Mouse (Mus musculus) testis, adult 2 months (tissue): ENCODE measurements around the gene Akap12. TPM values are rescaled to one million over a fixed set of nuclear protein-coding genes. Genes with fewer than 3 reads are reported as not detected.

Experiments used
- H3K27ac ChIP-seq: fragments of 200-500 bp; 2 replicates; pipeline ENCODE4 v1.5.1; 2012; ENCODE audit warnings: low read depth, low read length; ENCODE audit not compliant: control insufficient read depth, insufficient read depth
- H3K27me3 ChIP-seq: fragments of 200-500 bp; 2 replicates; pipeline ENCODE4 v1.6.1; 2012; ENCODE audit warnings: mild to moderate bottlenecking, low read length, moderate library complexity; ENCODE audit not compliant: control insufficient read depth, insufficient read depth
- H3K36me3 ChIP-seq: fragments of 200-500 bp; 2 replicates; pipeline ENCODE4 v1.6.1; 2012; ENCODE audit warnings: mild to moderate bottlenecking, low read length; ENCODE audit not compliant: control insufficient read depth, insufficient read depth
- H3K4me1 ChIP-seq: fragments of 200-500 bp; 2 replicates; pipeline ENCODE4 v1.6.1; 2012; ENCODE audit warnings: low read length; ENCODE audit not compliant: control insufficient read depth, insufficient read depth
- H3K4me3 ChIP-seq: fragments of 200-500 bp; 2 replicates; pipeline ENCODE4 v1.5.1; 2012; ENCODE audit warnings: low read depth, mild to moderate bottlenecking, low read length, moderate library complexity, mixed read lengths; ENCODE audit not compliant: control insufficient read depth
- CTCF ChIP-seq: fragments of 200-500 bp; IDR thresholded peaks from 2 replicates; pipeline ENCODE4 v1.5.1; 2012; ENCODE audit warnings: low read depth, mild to moderate bottlenecking, inconsistent platforms, low read length, moderate library complexity; ENCODE audit not compliant: control insufficient read depth, insufficient read depth, insufficient replicate concordance
- POLR2A ChIP-seq: fragments of 200-500 bp; IDR thresholded peaks from 2 replicates; pipeline ENCODE4 v1.6.1; 2012; ENCODE audit warnings: low read depth, mild to moderate bottlenecking, inconsistent platforms, low read length, moderate library complexity; ENCODE audit not compliant: control insufficient read depth
- polyA plus RNA-seq: library from polyadenylated mRNA; depleted of rRNA; stranded (reverse); fragments of >200 nt; gene quantifications from 2 replicates; pipeline ENCODE4 v1.2.3, GENCODE M21; 2012

Akap12 gene
- polyA plus RNA-seq, 1 experiment = 446 TPM

GRCm38 (mm10) chr10:4249235-4249845 lies 16.8 kb upstream of the Akap12 start:
- TF ChIP-seq CTCF (no peak), POLR2A (no peak)
- H3K4me3 ChIP-seq = no peak overlapping the region
- no peaks in the 10 kb centered on the region for H3K27me3 ChIP-seq
- H3K4me1 ChIP-seq = 0 out of 2 replicates have a peak, but pooled peaks cover 2% of the 10 kb centered on the region
- H3K36me3 ChIP-seq = no peaks in the 10 kb centered on the region
- no peak overlapping the region for H3K27ac ChIP-seq

- Histone ChIP-seq H3K4me3 (no peak overlapping the region), H3K27me3 (no peaks in the 10 kb centered on the region), H3K36me3 (no peaks in the 10 kb centered on the region), H3K27ac (no peak overlapping the region), H3K4me1 (0 out of 2 replicates have a peak, but pooled peaks cover 2% of the 10 kb centered on the region)
- TF ChIP-seq CTCF (no peak), POLR2A (no peak)
These were observed 15.5 kb upstream of the Akap12 start for GRCm38 (mm10) chr10:4250681-4251080.

DNA sequence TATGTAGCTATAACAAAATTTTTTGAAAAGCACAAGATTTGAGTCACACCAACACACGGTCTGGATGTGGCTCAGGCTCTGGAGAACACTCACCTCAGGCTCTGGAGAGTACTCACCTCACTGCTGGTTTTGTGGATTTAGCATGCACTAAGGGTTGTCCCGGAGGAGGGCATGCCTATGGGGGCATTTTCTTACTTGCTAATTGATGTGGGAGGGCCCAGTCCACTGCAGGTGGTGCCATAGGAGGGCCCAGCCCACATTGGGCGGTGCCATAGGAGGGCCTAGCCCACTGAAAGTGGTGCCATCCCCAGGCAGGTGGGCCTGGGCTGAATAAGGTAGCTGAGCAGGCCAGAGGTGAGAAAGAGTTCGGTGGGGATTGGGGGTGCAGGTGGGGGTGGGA lies 12.6 kb upstream of the Akap12 start:
- H3K36me3 ChIP-seq = no peaks in the 10 kb centered on the region
- H3K27ac ChIP-seq = peak overlapping the region; percentile 42; the same call in 1 of the 2 replicates
- TF ChIP-seq POLR2A (no peak), CTCF (no peak)
- H3K4me1 ChIP-seq = 0 out of 2 replicates have a peak, but pooled peaks cover 2% of the 10 kb centered on the region
- H3K27me3 ChIP-seq = no peaks in the 10 kb centered on the region
- no peak overlapping the region for H3K4me3 ChIP-seq

GRCm38 (mm10) chr10:4254459-4254858 lies 11.7 kb upstream of the Akap12 start:
- peak overlapping the region; percentile 61 for H3K27ac ChIP-seq
- H3K4me1 ChIP-seq = 0 out of 2 replicates have a peak, but pooled peaks cover 2% of the 10 kb centered on the region
- H3K27me3 ChIP-seq = no peaks in the 10 kb centered on the region
- H3K4me3 ChIP-seq = no peak overlapping the region
- no peaks in the 10 kb centered on the region for H3K36me3 ChIP-seq
- TF ChIP-seq CTCF (no peak), POLR2A (no peak)

DNA sequence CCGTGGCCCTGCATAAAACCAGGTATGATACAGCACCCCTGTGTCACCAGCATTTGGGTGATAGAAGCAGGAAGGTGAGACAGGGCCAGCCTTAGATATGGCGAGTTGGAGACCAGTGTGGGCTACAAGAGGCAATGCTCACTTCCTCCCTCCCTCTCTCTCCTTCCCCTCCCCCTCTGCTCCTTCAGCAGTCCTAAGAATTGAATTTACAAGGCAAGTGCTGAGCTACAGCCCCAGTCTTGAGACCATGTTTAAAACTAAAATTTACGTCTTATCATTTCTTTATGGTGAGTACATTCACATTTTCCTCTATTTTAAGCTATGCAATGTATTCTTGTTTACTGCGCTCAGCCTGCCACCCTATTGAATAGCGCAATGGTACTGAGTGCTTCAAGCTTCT lies 5.3 kb upstream of the Akap12 start:
- no peaks in the 10 kb centered on the region for H3K36me3 ChIP-seq
- peaks cover 2% of the 10 kb centered on the region for H3K4me1 ChIP-seq
- no peak overlapping the region for H3K4me3 ChIP-seq
- no peaks in the 10 kb centered on the region for H3K27me3 ChIP-seq
- TF ChIP-seq CTCF (no peak), POLR2A (no peak)
- no peak overlapping the region for H3K27ac ChIP-seq

- Histone ChIP-seq H3K27ac (no peak overlapping the region), H3K27me3 (no peaks in the 10 kb centered on the region), H3K36me3 (no peaks in the 10 kb centered on the region), H3K4me3 (no peak overlapping the region), H3K4me1 (peaks cover 2% of the 10 kb centered on the region)
- no peak for TF ChIP-seq CTCF
- TF ChIP-seq POLR2A = no peak
These were observed 4.7 kb upstream of the Akap12 start for GRCm38 (mm10) chr10:4261359-4261952.

DNA sequence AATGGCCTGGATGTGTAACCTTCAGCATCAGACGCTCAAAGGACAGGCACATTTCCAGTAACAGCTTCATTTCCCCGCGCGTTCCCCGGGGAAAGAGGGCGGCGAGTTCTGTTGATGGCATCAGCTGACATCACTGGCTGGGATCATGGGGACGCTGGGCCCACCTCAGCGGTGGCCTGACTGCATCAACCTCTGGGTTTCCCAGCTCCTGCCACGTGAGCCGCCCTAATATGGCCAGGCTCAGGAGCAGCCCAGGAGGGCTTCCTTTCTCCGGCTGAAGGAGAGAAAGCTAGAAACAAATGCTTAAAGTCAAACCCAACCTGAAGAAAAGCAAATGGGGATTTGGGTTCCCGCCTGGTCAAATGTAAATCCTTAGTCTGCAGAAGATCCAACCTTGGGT lies 539 bp upstream of the Akap12 start:
- Histone ChIP-seq H3K4me1 (peaks cover 4% of the 10 kb centered on the region), H3K27ac (peak overlapping the region; percentile 61), H3K27me3 (no peaks in the 10 kb centered on the region), H3K4me3 (no peak overlapping the region), H3K36me3 (no peaks in the 10 kb centered on the region)
- TF ChIP-seq CTCF = no peak
- no peak for TF ChIP-seq POLR2A
